Mouse (Mus musculus) heart, adult 8-10 months (tissue): ENCODE measurements around the gene Gm17651. TPM values are rescaled to one million over a fixed set of nuclear protein-coding genes. Genes with fewer than 3 reads are reported as not detected.

Experiments used
- DNase-seq: peaks from one replicate; pipeline ENCODE4 v3.0.0; 2022; ENCODE audit warnings: low spot score
- total RNA-seq, 4 experiments: library from RNA; stranded (reverse); gene quantifications; 2 replicates each; pipeline ENCODE4 v1.2.4; 2022

Gm17651 gene
- not detected for total RNA-seq

- DNase-seq, result no peak
Measured at GRCm38 (mm10) chr3:97674644-97675110, at the start of gene Gm17651. Gene Gm17651 (minus strand): TSS chr3:97674694.

GRCm38 (mm10) chr3:97719116-97719515 is 44.6 kb upstream of the Gm17651 start:
- DNase-seq, result no peak

- no peak for DNase-seq
Measured at GRCm38 (mm10) chr3:97715922-97716321, 41.4 kb upstream of the Gm17651 start.

- no peak for DNase-seq
Measured at GRCm38 (mm10) chr3:97710881-97711280, 36.4 kb upstream of the Gm17651 start.

- no peak for DNase-seq
Measured at GRCm38 (mm10) chr3:97710134-97710533, 35.6 kb upstream of the Gm17651 start.

- DNase-seq, result no peak
Measured at GRCm38 (mm10) chr3:97706561-97706960, 32.1 kb upstream of the Gm17651 start.

GRCm38 (mm10) chr3:97705508-97705907 is 31.0 kb upstream of the Gm17651 start:
- DNase-seq, result no peak

- DNase-seq, result no peak
Measured at GRCm38 (mm10) chr3:97702448-97703080, 28.1 kb upstream of the Gm17651 start.

GRCm38 (mm10) chr3:97701198-97701597 is 26.7 kb upstream of the Gm17651 start:
- no peak for DNase-seq

GRCm38 (mm10) chr3:97699061-97699460 is 24.6 kb upstream of the Gm17651 start:
- no peak for DNase-seq

- no peak for DNase-seq
Measured at GRCm38 (mm10) chr3:97697291-97697690, 22.8 kb upstream of the Gm17651 start.

- no peak for DNase-seq
Measured at GRCm38 (mm10) chr3:97696866-97697265, 22.4 kb upstream of the Gm17651 start.

- no peak for DNase-seq
Measured at GRCm38 (mm10) chr3:97693806-97694205, 19.3 kb upstream of the Gm17651 start.

- DNase-seq, result no peak
Measured at GRCm38 (mm10) chr3:97691443-97692017, 17.0 kb upstream of the Gm17651 start.

- no peak for DNase-seq
Measured at GRCm38 (mm10) chr3:97690590-97690989, 16.1 kb upstream of the Gm17651 start.

- no peak for DNase-seq
Measured at GRCm38 (mm10) chr3:97689289-97689688, 14.8 kb upstream of the Gm17651 start.

- DNase-seq, result no peak
Measured at GRCm38 (mm10) chr3:97686372-97687117, 12.1 kb upstream of the Gm17651 start.

GRCm38 (mm10) chr3:97683560-97684195 is 9.2 kb upstream of the Gm17651 start:
- DNase-seq, result no peak

GRCm38 (mm10) chr3:97682576-97682975 is 8.1 kb upstream of the Gm17651 start:
- DNase-seq, result no peak

GRCm38 (mm10) chr3:97682159-97682502 is 7.6 kb upstream of the Gm17651 start:
- DNase-seq, result no peak

- peak; percentile 71 for DNase-seq
Measured at GRCm38 (mm10) chr3:97681321-97682158, 7.0 kb upstream of the Gm17651 start.
